Mouse (Mus musculus) adrenal gland, adult 8-10 months (tissue): Measurements from ENCODE around the gene Tigd3. TPM values are rescaled to one million over a fixed set of nuclear protein-coding genes. Genes with fewer than 3 reads are reported as not detected.
"Not testable (repeated sequence)": the region's sequence is repeated elsewhere in the genome, so short reads cannot be mapped to it uniquely, and the experiment has no call there.

ENCODE experiments used
- DNase-seq: peaks from one replicate; pipeline ENCODE4 v3.0.0; 2022
- total RNA-seq, 4 experiments: library from RNA; stranded (reverse); gene quantifications; 2 replicates each; pipeline ENCODE4 v1.2.4; 2022

Gene Tigd3
- total RNA-seq, 4 experiments from 2014 or later: 0.93 to 3.5 (median 1.6) TPM

DNA sequence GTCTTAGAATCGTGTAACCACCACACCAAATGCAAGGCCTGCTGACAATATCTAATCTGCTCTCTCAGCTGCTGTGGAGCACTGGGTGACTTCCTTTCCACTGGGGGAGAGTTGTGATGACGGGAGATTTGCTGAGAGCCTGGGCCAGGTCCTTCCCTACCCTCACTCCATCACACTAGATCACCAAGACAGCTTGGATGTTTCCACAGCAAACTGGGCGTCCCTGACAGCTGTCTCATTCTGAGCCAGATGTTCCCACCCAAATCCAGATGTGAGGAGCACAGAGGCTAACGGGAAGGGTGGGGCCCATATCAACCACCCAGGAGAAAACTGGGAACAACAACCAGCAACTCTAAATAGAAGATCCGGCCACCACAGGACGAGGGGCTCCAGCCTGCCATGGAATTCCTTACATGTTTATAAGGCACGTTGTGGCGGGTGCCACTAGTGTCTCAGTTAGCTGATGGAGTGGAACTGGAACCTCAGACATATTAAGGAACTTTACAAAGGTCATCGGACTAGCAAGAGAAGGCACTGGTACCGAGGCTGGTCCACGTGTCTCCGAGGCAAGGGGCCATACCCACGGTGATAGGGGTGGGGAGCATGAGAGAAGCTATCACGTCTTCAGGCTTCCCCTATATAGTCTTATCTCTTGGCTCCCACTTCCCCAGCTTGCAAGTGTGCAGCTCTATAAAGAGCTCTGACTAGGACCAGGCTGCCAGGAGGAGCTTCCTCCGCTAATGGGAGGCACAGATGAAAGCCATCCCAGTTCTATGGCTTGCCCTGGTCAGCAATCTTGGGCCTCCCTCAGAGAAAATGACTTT lies 28.4 kb upstream of the Tigd3 start:
- DNase-seq: no peak

DNA sequence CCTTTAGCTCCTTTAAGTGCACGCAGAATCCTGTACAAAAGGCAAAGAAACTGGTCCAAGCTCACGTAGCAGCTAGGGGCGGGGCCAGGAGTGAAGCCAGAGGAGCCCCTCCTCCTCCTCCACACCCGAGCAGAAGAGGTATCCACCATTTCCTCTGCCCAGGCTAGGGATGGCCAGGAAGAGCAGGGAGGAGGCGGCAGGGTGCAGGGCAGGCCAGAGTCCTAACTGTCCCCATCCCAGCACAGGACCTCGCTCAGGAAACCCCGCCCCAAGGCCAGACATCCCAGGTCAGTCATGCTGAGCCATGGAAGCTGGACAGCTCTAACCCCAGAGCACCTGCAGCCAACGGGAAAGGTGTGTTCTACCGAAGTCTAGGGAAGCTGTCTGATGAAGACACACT lies 27.8 kb upstream of the Tigd3 start:
- no peak for DNase-seq

DNA sequence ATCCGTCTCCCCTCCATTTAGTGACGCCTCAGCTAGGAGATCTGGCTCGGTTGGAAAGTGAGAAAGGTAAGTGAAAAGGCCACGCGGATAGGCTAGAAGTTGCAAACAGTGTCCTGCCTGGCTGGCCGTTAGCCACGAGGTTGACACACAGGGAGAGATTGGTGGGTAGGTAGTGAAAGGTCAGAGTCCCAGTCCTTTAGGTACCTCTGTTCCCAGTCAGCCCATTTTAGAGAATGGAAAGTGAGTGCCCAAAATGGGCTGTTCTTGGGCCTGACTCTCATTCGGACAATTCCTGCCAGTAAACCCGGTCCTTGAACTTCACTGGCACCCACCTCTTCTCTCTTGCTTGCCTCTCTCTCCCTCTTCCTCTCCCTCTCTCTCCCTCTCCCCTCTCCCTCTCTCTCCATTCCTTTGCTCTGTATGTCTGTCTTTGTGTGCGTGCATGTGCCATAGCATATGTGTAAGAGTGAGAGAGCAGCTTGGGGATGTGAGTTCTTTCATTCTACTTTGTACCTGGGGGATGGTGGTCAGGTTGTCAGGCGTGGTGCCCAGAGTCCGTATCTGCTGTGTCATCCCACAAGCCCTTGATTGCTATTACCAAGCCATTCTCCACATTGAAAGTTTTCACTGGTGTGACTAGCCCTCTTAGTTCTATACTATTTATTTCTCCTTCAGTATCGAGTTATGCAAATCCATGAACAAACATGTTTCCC lies 19.2 kb upstream of the Tigd3 start, which contains the start of gene Dpf2:
Gene Dpf2, minus strand, starts transcription at position 4 of the 713 bp plus-strand sequence.
- no peak for DNase-seq

DNA sequence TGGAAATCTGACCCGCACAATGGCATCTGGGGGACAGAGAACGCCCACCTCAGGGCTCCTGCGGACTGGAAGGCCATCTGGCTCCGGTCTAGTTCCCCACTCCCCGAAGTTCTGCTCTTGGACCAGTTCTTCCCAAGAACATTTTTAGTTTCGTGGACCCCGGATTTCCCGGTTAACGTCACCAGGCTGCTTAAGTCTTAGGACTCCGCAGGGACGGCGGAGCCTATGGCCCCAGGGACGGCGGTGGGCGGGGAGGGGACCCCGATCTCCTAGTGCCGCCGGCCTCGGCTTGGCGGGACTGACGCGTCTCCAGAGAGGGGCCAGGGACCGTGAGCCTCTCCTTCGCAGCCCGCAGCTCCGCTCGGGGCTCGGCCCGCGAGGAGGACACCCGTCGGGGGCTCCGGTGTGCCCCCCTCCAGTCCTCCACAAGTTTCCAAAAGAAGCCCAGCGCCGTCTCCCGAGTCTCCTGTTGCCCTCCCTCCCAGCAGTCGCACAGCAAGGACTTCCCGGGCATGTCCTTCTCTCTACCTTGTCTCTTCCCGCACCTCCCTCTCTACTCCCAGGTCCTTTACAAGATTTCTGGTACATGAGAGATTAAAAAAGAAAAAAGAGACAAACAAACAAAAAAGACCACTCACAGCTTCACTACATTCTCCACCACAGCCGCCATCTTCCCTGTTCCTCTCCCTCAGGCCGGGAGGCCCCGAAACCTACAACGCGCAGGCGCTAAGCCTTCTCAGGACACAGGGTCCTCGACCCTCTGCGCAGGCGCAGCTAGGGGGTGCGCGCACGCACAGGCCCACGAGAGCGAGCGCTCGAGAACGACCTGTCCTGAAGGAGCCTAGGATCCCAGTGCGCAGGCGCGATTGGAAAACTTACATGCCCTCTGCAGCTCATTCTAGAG lies 18.4 kb upstream of the Tigd3 start:
- peak; percentile 98 for DNase-seq

- DNase-seq: no peak
Observed at GRCm38 (mm10) chr19:5911430-5912102, 17.6 kb upstream of the Tigd3 start.

GRCm38 (mm10) chr19:5910221-5910620 lies 16.3 kb upstream of the Tigd3 start:
- DNase-seq: no peak

GRCm38 (mm10) chr19:5907275-5907674 lies 13.3 kb upstream of the Tigd3 start:
- DNase-seq: no peak

DNA sequence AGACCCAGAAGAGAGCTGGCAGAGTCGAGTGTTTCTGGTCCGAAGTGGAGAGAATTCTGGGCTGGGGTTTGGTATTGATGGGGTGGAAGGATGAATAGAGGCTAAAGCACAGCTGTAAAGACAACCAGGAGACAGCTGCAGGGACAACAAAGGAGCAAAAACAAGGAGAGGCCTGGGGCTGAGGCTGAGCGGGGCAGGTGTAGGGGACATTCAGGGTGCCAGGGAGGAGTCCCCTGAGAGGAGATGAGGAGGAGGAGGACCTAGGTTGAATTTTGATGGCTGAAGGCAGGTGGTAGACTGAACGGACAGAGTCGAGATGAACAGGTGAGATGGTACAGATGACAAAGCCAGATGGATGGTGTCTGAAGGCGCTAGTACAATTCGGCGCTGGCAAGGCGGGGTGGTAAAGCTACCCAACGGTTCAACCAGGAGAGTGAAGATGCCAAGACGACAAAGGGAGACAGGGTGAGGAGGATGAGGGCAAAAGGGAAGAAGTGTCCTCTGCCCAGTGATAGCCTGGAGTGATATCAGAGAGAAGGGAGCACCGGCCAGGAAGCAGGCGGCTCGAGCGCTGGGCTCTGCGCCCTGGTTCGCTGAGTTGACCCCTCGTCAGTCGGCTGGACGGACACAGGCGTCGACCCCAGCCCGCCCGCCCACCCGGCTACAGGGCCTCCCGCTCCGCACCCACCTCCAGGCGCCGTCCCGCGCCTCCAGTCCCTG lies 507 bp downstream of the Tigd3 start:
- DNase-seq: no peak

DNA sequence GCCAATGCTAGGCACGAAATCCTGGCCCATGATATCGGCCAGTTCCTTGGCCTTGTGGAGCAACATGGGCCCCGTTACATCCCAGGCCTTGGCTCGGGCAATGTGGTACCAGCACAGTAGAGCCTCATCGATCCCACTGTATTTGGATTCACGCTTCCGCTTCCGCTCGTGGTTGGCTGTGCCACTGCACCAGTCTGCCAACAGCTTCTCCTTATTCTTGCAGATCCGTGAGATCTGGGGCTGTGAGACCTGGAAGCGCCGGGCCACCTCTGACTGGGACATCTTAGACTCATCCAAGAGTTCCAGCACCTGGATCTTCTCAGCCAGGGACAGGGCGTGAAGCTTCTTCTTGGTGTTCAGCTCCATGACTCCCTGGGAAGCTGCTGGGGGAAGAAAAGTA lies 1.2 kb downstream of the Tigd3 start:
- no peak for DNase-seq

DNA sequence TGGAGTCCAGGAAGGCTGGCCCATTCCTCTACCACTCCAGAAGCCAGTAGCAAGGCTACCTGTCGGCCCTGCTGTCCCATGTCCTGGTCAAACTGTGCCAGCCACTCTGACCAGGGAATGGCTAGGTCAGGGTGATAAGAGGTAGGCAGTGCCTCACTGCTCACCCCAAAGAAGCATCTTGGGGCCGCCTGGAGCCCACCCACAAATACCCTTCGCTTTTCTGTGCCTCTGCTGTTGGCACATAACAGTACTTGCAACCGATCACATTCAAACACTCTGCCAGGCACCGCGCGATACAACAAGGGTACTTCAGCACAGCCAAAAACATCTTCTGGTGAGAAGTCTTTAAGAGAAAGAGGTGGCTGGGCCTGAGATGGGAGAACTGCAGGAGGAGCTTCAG lies 1.7 kb downstream of the Tigd3 start:
- DNase-seq: no peak

GRCm38 (mm10) chr19:5891521-5892258 lies 2.3 kb downstream of the Tigd3 start:
- DNase-seq: no peak

DNA sequence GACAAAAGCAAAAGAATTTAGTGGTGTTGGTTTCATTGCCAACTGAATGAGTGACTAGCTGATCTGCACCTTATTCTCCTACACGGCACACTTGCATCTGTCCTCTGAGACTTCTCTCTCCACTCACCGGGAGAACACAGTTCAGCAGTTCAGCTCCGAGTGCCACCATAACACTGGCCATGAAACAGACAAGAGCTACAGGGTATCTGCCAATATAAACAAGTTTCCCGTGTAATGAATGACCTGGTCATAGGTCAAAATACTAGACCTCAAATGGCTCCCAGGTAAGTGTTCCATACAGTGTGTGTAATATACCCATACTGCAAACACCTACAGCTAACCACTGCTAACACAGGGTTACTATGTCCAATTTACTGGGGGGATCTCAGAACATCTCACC lies 4.7 kb downstream of the Tigd3 start:
- DNase-seq: no peak

DNA sequence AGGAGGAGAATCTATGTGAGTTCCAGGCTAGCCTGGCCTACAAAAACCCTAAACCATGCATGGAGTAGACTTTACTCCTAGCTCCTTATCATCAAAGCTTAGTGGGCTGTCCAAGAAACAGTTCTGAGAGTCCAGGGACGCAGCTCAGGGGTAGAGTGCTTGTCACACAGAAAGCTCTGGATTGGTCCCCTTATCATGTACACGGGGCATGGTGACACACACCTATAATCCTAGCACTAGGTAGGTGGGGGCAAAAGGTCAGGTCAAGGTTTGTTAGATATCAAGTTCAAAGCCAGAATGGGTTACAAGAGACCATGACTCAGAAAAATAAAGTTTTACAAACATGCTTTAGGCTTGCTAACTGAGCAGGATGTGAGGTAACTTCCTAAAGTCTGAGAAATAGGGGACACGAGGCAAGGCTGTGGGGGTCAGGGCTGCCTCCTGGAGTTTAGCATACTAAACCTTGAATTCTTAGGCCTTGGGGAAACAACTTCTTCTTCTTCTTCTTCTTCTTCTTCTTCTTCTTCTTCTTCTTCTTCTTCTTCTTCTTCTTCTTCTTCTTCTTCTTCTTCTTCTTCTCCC lies 6.6 kb downstream of the Tigd3 start:
- DNase-seq: no peak

DNA sequence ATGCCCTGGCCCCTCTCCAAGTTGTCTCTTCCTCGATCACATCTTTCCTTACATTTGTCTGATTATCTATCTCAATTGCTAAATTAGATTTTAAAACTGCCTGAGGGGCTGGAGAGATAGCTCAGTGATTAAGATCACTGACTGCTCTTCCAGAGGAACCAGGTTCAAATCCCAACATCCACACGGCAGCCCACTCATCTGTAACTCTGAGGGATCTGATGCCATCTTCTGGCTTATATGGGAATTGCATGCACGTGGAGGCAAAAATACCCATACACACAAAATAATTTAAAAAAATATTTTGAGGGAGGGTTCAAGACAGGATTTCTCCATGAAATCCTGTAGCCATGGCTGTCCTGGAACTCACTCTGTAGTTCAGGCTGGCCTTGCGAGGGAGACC lies 8.1 kb downstream of the Tigd3 start:
- DNase-seq: no peak

GRCm38 (mm10) chr19:5883935-5884334 lies 10.0 kb downstream of the Tigd3 start:
- no peak for DNase-seq

GRCm38 (mm10) chr19:5882079-5882478 lies 11.9 kb downstream of the Tigd3 start:
- not testable (repeated sequence) for DNase-seq

- no peak for DNase-seq
Observed at GRCm38 (mm10) chr19:5881155-5881554, 12.8 kb downstream of the Tigd3 start.

- DNase-seq: no peak
Observed at GRCm38 (mm10) chr19:5879735-5880134, 14.2 kb downstream of the Tigd3 start.

DNA sequence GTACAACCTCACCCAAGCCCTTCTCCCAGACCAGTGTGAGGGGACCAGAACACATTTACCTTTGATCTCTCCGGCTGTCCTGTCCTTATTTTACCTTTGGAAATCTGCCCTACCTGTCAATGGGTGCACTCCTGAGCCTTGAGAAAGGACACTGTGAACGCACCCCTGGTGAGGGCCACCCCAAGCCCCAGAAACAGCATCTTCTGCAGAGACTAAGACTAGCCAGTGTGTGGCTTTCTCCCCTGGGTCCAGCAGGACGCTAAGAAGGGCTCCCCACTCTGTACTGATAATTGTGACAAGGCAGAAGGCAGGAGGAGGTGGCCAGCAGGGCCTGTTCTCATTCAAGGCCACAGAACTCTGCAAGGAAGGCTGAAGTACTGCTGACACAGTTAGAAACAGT lies 15.0 kb downstream of the Tigd3 start:
- no peak for DNase-seq

GRCm38 (mm10) chr19:5878362-5878722 lies 15.6 kb downstream of the Tigd3 start:
- peak; percentile 91 for DNase-seq
